Mouse (Mus musculus) skeletal muscle tissue, postnatal 0 days (tissue): ENCODE results near the gene Arsb. TPM values are rescaled to one million over a fixed set of nuclear protein-coding genes. Genes with fewer than 3 reads are reported as not detected.

Experiments
- microRNA-seq, 2 experiments: library from miRNA; unstranded; fragments of <30 nt; microRNA quantifications; one replicate each; pipeline ENCODE4; 2016
- polyA plus RNA-seq: library from polyadenylated mRNA; unstranded; fragments of >200 nt; fragmentation: Nextera tagmentation; extraction: Ambion mirVana; gene quantifications from 2 replicates; pipeline ENCODE4 v1.2.1, GENCODE M21; 2015

The Arsb gene
- 6.4 and 6.8 TPM in 2 replicates for polyA plus RNA-seq

DNA sequence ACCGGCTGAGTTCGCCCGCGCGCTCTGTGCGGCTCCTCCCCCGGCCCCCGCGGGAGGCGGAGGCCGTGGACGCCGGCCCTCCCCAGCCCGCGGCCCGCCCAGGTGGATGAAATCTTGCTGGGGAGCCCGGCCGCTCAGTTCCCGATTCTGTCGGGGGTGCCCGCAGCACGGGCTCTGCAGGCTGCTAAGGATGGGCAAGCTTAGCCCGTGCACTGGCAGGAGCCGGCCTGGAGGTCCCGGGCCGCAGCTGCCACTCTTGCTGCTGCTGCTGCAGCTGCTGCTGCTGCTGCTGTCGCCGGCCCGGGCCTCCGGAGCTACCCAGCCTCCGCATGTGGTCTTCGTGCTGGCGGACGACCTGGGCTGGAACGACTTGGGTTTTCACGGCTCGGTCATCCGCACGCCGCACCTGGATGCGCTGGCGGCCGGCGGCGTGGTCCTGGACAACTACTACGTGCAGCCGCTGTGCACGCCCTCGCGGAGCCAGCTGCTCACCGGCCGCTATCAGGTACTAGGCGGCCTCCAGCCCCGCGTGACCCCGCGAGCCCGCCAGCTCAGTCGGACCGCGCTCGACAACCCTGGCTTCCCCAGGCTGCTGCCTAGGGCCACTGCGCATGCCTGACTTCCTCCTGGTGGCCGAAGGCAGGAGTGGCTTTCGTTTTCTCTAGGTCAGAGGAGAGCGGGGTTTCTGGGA lies at the start of gene Arsb:
Arsb (plus strand) TSS at position 43 of the 691 bp plus-strand sequence.

Small RNA genes lying within 50 kb of the gene (microRNA-seq; reads per million reads assigned to microRNA genes)
- 0 reads per million in 2 experiments for gene Gm25534
- gene Mir5624, result 0 reads per million in 2 experiments

Other genes starting within 250 kb of the Arsb start
- gene Bhmt, start 133.7 kb upstream of the Arsb start, polyA plus RNA-seq, result 0.87 and 1.2 TPM in 2 replicates
- 0.13 and 0.15 TPM in 2 replicates for gene Bhmt2, start 97.3 kb upstream of the Arsb start, polyA plus RNA-seq
- 0.07 TPM in 1 of 2 replicates, not detected in the other for gene Dmgdh, start 97.2 kb upstream of the Arsb start, polyA plus RNA-seq